Mouse (Mus musculus) brain, embryonic 14.5 days (tissue): ENCODE results near the gene Gpm6a.

Experiments
- CTCF ChIP-seq: fragments of 200-500 bp; IDR thresholded peaks from 2 replicates; pipeline ENCODE4 v1.5.1; 2012; ENCODE audit warnings: inconsistent platforms, mild to moderate bottlenecking, moderate library complexity, borderline replicate concordance; ENCODE audit not compliant: insufficient read depth, insufficient read length; ENCODE audit errors: extremely low read depth
- POLR2A ChIP-seq: fragments of 200-500 bp; IDR thresholded peaks from 2 replicates; pipeline ENCODE4 v1.6.1; 2012; ENCODE audit warnings: mild to moderate bottlenecking, inconsistent platforms, borderline replicate concordance; ENCODE audit not compliant: poor library complexity, insufficient read depth, insufficient read length, severe bottlenecking; ENCODE audit errors: extremely low read depth

DNA sequence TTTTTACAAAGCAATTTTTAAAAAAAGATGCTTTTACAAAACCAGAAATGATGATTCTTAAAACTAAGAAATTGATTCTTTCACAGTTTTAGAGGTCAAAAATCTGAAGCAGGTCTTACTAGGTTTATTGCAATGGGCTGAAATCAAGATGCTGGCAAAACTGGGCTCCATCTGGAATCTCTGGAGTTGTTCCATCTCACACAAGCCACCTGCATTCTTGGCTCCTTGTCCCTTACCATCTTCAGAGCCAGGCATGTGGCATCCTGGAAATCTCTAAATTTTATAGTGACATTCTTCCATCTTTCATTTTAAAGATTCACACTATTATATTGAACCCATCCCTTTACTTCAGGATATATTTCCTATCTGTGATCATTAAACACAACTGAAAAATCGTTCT lies 88.3 kb downstream of the Gpm6a start:
- TF ChIP-seq POLR2A (no peak), CTCF (no peak)
